Mouse (Mus musculus): ENCODE data around the gene Hmox1.

The Hmox1 gene

GRCm38 (mm10) chr8:75093399-75094156 lies at the start of gene Hmox1:
TSS of gene Hmox1 (plus strand) at chr8:75093621.
- DNase-seq (ENCODE audit: extremely low spot score, low spot score) = peak; percentile 91

GRCm38 (mm10) chr8:75046303-75046702 lies 47.1 kb upstream of the Hmox1 start:
- DNase-seq (ENCODE audit: extremely low spot score, low spot score) = no peak

- no peak for DNase-seq (ENCODE audit: extremely low spot score, low spot score)
Measured at GRCm38 (mm10) chr8:75047784-75048183, 45.6 kb upstream of the Hmox1 start.

GRCm38 (mm10) chr8:75053342-75053741 lies 40.1 kb upstream of the Hmox1 start:
- no peak for DNase-seq (ENCODE audit: extremely low spot score, low spot score)

- DNase-seq (ENCODE audit: extremely low spot score, low spot score) = no peak
Measured at GRCm38 (mm10) chr8:75055673-75056072, 37.7 kb upstream of the Hmox1 start.

- no peak for DNase-seq (ENCODE audit: extremely low spot score, low spot score)
Measured at GRCm38 (mm10) chr8:75060022-75060421, 33.4 kb upstream of the Hmox1 start.

GRCm38 (mm10) chr8:75060815-75061214 lies 32.6 kb upstream of the Hmox1 start:
- DNase-seq (ENCODE audit: extremely low spot score, low spot score) = no peak

- no peak for DNase-seq (ENCODE audit: extremely low spot score, low spot score)
Measured at GRCm38 (mm10) chr8:75063290-75063689, 30.1 kb upstream of the Hmox1 start.

- DNase-seq (ENCODE audit: extremely low spot score, low spot score) = no peak
Measured at GRCm38 (mm10) chr8:75064790-75065189, 28.6 kb upstream of the Hmox1 start.

- DNase-seq (ENCODE audit: extremely low spot score, low spot score) = no peak
Measured at GRCm38 (mm10) chr8:75067287-75067686, 26.1 kb upstream of the Hmox1 start.

GRCm38 (mm10) chr8:75070297-75070696 lies 23.1 kb upstream of the Hmox1 start:
- no peak for DNase-seq (ENCODE audit: extremely low spot score, low spot score)

GRCm38 (mm10) chr8:75071627-75072346 lies 21.6 kb upstream of the Hmox1 start:
- peak; percentile 80 for DNase-seq (ENCODE audit: extremely low spot score, low spot score)

GRCm38 (mm10) chr8:75074876-75075275 lies 18.5 kb upstream of the Hmox1 start:
- DNase-seq (ENCODE audit: extremely low spot score, low spot score) = no peak

GRCm38 (mm10) chr8:75078215-75078614 lies 15.2 kb upstream of the Hmox1 start:
- DNase-seq (ENCODE audit: extremely low spot score, low spot score) = no peak

GRCm38 (mm10) chr8:75078851-75079250 lies 14.6 kb upstream of the Hmox1 start:
- DNase-seq (ENCODE audit: extremely low spot score, low spot score) = no peak

GRCm38 (mm10) chr8:75081364-75082040 lies 11.9 kb upstream of the Hmox1 start:
- no peak for DNase-seq (ENCODE audit: extremely low spot score, low spot score)

- no peak for DNase-seq (ENCODE audit: extremely low spot score, low spot score)
Measured at GRCm38 (mm10) chr8:75082181-75082805, 11.1 kb upstream of the Hmox1 start.

GRCm38 (mm10) chr8:75083846-75084245 lies 9.6 kb upstream of the Hmox1 start:
- peak; percentile 91 for DNase-seq (ENCODE audit: extremely low spot score, low spot score)

GRCm38 (mm10) chr8:75084382-75085064 lies 8.9 kb upstream of the Hmox1 start:
- no peak for DNase-seq (ENCODE audit: extremely low spot score, low spot score)

GRCm38 (mm10) chr8:75086002-75086401 lies 7.4 kb upstream of the Hmox1 start:
- DNase-seq (ENCODE audit: extremely low spot score, low spot score) = no peak

- no peak for DNase-seq (ENCODE audit: extremely low spot score, low spot score)
Measured at GRCm38 (mm10) chr8:75087127-75087526, 6.3 kb upstream of the Hmox1 start.
